Mouse (Mus musculus): ENCODE results near the gene Trmt11.
A peak's percentile ranks its signal among the peaks of the same experiment; 100 is the strongest.
"Not testable (repeated sequence)": the region's sequence is repeated elsewhere in the genome, so short reads cannot be mapped to it uniquely, and the experiment has no call there.

Trmt11 gene

GRCm38 (mm10) chr10:30555686-30556578, 44.6 kb downstream of the Trmt11 start:
- no peak for DNase-seq

GRCm38 (mm10) chr10:30552377-30552776, 48.2 kb downstream of the Trmt11 start:
- DNase-seq: no peak

DNA sequence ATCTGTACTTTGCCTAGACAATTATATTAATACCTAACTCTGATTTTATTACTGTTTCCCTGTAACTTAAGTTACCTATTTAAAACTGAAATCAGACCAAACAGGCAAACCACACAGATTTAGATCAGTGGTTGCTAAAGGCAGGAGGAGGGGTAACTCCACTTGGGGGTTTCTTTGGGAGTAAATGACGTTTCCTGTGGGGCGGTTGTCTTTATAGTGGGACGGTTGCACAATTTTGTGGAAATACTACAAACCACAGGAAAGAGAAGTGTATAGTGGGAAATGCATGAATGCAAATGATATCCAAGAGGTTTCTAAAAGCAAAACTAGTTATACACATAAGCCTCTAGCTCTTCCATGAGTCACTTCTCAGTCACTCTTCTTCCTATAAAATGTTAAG, 50.6 kb downstream of the Trmt11 start:
- DNase-seq: no peak

DNA sequence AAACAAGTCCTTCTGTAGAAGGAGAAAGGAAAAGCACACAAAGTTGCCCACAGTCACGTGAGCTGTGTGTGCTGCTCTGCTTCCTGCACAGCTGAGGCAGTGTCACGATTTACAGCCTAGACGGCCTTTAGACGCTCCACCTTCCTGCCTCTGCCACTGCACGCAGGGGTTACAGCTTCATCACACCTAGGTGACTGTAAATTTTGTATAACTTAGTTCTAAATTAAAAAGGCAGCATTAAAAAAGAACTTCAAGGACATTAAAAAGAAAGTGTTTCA, 62.1 kb downstream of the Trmt11 start:
- peak; percentile 7 to 33 for DNase-seq

DNA sequence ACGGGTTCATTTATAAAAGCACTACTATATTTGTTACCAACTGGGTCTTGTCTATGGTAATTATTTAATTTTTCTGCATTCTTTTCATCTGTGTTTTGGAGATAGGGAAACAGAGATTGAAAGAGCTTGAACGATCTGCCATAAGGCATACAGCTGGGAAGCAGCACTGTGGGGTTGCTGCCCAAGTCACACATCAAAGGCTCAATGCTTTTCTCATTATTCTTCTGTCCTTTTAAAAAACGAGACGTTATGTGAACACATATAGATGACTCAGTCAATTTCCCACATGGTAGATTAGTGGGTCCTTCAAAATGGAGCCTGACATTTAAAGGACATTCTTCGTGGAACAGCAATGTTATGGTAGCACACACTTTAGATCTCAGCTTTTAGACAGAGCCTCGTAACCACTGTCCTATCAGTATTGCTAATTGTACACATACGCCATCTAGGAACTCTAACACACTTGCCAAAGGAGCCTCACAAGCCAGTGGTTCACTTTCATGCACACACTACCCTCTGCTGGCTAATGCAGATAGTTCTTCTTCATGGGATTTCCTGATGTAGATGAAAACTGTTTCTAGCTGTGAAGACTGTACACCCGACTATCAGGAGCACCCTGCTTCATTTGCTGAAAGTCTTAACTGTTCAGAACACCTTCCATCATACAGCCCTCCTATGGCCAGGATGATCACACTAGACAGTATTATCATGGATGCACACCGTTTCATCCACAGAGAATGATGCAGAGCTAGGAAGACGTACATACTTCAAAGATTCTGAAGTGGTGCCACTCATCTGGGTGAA, 62.6 kb downstream of the Trmt11 start:
- DNase-seq: no peak

DNA sequence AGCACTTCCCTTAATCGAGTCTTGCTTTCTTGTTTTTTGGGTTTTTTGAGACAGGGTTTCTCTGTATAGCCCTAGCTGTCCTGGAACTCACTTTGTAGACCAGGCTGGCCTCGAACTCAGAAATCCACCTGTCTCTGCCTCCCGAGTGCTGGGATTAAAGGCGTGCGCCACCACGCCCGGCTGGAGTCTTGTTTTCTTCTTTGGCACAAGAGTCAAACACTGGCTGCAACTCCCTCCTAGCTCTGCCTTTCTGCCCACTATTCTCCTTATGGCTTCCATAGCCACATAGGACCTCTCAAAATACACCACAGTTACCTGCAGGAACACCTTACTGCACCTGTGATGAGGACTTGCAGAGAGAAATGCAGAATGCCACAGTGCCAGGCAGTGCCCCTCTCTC, 64.6 kb downstream of the Trmt11 start:
- not testable (repeated sequence) for DNase-seq

GRCm38 (mm10) chr10:30527122-30527521, 73.4 kb downstream of the Trmt11 start:
- DNase-seq: no peak

DNA sequence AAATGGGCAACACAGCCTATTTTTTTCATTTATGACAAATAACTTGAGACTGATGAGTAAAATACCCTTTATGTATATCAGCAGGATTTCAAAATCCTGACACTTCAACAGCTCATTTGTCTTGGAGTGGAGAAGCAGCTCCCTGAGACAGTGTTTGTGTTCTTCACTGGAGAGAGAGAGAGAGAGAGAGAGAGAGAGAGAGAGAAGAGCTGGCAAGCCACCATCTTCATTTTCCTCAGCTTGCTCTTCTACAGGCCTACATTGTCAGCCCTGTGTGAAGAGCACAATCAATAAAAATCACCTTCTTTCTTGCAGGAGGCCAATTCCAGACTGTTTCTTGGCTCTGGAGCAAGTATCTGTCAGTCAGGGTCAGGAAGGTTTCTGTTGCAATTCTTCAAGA, 78.8 kb downstream of the Trmt11 start:
- no peak for DNase-seq

GRCm38 (mm10) chr10:30519143-30519542, 81.4 kb downstream of the Trmt11 start:
- no peak for DNase-seq

- no peak for DNase-seq
Observed at GRCm38 (mm10) chr10:30517224-30517623, 83.3 kb downstream of the Trmt11 start.

GRCm38 (mm10) chr10:30516771-30517170, 83.8 kb downstream of the Trmt11 start:
- DNase-seq: no peak

- DNase-seq: no peak
Observed at GRCm38 (mm10) chr10:30504736-30505135, 95.8 kb downstream of the Trmt11 start.

GRCm38 (mm10) chr10:30503168-30503567, 97.4 kb downstream of the Trmt11 start:
- DNase-seq: no peak

DNA sequence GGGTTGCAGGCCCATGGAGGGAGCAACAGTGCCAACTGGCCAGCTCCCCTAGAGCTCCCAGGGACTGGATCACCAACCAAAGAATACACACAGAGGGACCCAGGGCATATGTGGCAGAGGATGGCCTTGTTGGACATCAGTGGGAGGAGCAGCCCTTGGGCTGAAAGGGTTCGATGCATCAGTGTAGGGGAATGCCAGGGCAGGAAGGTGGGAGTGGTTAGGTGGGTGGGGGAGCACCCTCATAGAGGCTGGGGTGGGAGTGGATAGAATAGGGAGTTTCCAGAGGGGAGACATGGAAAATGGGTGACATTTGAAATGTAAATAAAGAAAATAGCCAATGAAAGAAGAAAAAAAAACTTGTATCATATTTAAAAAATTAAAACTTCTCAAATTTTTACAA, 97.8 kb downstream of the Trmt11 start:
- DNase-seq: no peak

DNA sequence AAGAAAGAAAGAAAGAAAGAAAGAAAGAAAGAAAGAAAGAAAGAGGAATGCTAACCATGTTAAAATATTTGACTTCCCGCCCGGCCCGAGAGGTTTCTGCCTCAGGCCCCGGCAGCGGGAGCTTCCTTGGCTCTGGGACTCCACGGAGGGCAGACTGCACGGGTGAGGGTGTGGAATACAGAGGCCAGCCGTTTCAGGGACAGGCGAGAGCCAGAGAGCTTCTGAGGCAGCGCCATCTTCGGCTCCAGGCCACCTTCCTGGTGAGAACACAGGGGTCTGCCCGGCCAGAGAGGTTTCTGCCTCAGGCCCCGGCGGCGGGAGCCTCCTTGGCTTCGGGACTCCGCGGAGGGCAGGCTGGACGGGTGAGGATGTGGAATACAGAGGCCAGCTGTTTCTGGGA, 102.3 kb downstream of the Trmt11 start:
- not testable (repeated sequence) for DNase-seq
